Mouse (Mus musculus) urinary bladder, adult 2 months (tissue): Measurements from ENCODE around the gene Olfm1. TPM values are rescaled to one million over a fixed set of nuclear protein-coding genes. Genes with fewer than 3 reads are reported as not detected.

Experiments
- DNase-seq: peaks from one replicate; pipeline ENCODE4 v3.0.0; 2022; ENCODE audit warnings: low spot score
- polyA plus RNA-seq: library from polyadenylated mRNA; depleted of rRNA; stranded (reverse); fragments of >200 nt; gene quantifications from 2 replicates; pipeline ENCODE4 v1.2.3, GENCODE M21; 2012; rRNA removed

Gene Olfm1
- polyA plus RNA-seq: 33.9 and 46.8 TPM in 2 replicates

- peak; percentile 39 for DNase-seq
These were observed at the start of gene Olfm1 for GRCm38 (mm10) chr2:28192821-28193689. TSS of gene Olfm1 (plus strand) at chr2:28192992.

DNA sequence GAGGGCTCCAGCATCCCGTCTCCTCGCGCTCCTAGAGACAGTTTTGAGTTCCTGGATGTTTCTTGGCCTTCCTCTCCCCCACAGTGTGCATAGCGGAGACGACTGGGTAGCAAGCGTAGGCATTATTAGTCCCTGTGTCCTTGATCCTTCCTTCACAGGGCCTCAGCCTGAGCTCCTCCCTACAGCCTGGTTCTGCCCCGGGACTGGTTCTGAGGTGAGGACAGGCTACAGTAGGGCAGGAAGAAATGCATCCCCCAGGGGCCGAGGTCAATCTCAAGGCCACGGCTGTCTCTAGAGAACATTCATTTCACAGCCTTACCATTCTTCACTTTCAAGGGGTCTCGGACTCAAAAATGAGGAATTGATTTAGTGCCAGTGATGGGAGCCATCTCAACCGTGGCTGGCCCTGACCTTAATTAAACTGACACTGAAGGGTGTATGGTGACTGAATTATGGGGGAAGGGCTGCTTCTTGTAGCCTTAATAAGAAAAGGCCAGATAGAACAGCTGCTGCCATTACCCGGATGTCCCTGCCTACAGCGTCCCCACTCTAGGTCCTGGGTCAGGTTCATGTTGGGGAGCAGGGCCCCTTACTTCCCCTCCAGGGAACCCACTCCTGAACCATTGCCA, 49.3 kb upstream of the Olfm1 start:
- DNase-seq: no peak

DNA sequence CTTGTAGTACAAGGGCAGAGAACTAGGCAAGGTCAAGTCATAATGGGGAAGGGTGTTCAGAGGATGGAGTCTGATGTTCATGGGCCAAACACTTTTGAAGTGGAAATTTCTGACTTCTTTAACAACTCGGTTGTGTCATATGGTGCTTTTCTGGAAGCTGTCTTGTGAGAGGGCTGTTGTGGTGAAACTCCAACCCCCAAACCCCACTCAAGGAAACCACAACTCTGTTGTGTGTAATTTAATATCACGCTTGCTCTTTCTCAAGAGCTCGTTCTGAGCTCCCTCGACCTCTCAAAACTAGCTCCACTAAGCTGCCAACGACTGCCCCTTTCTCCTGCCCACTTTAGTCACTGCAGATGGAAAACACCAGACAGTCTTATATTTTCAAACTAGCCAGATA, 47.1 kb upstream of the Olfm1 start:
- no peak for DNase-seq

DNA sequence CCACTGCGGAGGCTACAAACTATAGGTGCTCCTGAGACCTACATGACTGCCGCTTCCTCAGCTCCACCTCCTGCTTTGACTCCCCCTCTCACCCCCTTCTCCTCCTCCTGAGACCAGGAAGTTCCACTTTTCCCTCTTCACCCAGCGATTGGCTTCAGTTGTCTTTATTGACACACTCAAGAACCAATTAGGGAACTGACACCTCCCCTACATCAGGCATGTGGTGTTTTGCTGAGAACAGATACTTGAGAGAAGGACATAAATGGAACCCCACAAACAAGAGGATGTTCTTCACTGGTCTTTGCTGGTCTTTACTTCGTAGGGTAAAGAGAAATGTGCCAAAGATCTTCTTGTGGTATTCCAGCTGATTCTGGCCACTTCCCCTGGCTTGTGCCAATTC, 46.6 kb upstream of the Olfm1 start:
- DNase-seq: no peak

DNA sequence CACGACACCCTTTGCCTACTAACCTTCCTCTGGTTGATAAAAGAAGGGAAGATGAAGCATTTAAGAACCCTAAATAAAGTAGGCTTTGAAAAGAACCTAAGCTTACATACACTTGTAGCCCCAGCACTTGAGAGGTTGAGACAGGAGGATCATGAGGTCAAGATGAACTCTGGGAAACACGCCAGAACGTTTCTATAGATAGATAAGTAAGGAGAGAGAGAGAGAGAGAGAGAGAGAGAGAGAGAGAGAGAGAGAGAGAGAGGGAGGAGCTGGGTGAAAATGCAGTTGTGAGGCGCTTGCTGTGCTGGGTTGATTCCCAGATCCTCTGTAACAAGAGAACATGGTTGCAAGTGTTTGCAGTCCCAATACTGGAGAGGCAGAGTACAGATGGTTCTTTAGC, 46.1 kb upstream of the Olfm1 start:
- DNase-seq: no peak

GRCm38 (mm10) chr2:28147248-28147794, 45.5 kb upstream of the Olfm1 start:
- no peak for DNase-seq

- DNase-seq: no peak
These were observed 43.1 kb upstream of the Olfm1 start for GRCm38 (mm10) chr2:28149688-28150087.

DNA sequence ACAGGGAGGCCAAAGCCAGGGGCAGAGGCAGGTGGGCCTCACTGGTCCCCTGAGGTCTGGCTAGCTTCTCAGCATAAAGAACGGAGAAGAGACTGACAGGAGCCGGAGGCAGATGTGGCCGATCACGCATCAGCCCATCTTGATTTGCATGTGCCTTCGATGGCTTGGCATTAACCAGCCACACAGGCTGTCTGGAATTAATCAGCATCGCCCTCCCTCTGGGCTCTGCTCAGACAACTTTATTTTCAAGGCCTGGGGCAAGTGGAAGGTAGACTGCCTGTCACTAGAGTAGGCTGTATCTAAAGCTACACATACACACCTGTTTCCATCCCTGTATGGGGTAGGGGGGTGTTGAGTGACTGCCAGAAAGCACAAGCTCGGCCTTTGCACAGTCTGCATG, 32.2 kb upstream of the Olfm1 start:
- DNase-seq: no peak

GRCm38 (mm10) chr2:28165570-28165969, 27.2 kb upstream of the Olfm1 start:
- DNase-seq: no peak

- no peak for DNase-seq
These were observed 23.5 kb upstream of the Olfm1 start for GRCm38 (mm10) chr2:28169336-28169735.

GRCm38 (mm10) chr2:28171962-28172361, 20.8 kb upstream of the Olfm1 start:
- no peak for DNase-seq

DNA sequence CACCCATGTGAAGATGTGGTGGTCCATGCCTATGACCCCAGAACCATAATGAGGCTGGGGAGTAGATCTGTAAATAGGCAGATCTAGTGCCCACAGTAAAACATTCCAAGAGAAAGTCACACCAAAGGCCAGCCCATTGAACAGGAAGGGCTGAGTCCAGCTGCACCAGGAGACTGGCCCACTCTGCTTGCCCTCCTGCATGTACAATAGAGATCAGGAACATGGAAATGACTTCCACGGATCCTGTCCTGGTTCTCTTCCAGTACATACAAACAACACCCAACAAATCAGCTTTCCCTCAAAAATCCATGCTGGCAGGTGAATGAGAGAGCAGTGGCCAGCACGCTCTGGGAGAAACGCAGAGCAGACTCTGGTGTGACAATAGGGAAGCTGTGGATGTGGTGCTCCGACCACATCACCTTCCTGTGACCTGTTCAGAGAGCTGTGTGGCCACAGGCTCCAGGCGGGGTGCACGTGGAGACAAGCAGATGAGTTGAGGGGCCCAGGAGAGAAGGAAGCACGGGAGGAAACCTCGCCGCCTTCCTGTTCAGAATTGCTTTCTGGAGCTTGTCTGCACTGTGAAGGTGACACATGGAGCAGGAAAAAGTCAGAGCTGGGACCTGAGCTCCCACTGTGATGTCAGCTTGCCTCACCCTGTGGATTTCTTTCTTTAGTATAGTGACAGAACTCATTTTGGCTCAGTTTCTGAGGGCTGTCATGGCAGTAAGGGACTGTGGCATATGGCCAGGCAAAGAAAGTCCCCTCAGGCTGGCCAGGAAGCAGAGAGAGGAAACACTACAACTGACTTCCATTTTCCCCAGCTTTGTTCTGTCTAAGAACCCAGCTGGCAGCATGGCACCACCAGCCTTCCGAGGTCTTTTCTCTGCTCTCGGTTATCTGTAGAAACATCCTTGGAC, 19.3 kb upstream of the Olfm1 start:
- DNase-seq: no peak

DNA sequence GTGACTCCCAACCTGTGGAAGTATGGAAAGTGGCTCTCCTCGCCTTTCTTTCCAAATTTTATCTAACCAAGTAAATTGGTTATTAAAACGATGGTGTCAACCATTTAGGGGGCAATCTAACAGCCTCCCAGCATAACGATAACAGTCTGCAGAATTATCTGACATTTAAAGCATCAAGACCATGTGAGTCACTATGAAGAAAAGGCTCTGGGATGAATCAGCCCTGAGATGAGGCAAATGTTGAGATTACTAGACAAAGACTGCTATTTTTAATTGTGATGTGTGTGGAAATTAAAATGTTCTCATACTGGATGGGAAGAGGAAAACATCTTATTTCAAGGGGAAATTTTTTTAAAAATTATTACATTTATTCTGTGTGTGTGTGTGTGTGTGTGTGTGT, 18.4 kb upstream of the Olfm1 start:
- DNase-seq: no peak

GRCm38 (mm10) chr2:28178600-28178999, 14.2 kb upstream of the Olfm1 start:
- no peak for DNase-seq

DNA sequence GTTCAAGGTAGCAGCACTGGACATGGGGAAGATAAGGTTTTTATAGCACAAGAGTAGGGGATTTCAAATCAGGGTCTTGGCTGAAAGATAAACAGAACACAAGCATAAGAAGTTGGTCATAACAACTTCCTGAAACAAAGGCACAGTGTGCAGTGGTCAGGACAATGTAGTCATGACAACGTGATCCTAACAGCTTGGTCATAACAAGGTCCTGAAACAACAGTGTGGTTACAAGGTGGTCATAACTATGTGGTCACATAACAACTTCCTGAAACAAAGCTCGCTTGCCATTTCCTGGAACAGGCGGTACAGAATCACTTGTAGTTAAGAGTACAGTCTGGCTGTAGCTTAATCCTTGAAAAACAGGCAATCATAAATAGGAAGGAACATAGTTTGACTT, 12.7 kb upstream of the Olfm1 start:
- DNase-seq: no peak

- no peak for DNase-seq
These were observed 4.3 kb upstream of the Olfm1 start for GRCm38 (mm10) chr2:28188398-28188944.

DNA sequence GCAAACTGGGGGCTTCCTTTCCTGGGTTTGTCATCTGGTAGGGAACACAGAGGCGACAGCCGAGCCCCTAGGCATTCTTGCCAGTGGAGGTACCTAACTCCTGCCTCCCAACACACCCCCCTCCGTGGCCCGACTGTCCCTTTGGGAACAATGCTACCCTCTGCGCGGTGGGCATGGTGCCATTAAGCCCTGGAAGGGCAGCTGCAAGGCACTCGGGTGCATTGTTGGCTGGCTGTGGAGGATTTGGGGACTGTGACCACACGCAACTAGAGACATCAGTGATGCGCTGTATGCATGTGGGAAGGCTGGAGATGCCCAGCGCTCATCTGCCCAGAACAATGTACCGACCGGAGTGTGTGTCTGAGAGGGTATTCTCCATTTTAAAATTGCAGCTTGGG, 897 bp downstream of the Olfm1 start:
- no peak for DNase-seq

DNA sequence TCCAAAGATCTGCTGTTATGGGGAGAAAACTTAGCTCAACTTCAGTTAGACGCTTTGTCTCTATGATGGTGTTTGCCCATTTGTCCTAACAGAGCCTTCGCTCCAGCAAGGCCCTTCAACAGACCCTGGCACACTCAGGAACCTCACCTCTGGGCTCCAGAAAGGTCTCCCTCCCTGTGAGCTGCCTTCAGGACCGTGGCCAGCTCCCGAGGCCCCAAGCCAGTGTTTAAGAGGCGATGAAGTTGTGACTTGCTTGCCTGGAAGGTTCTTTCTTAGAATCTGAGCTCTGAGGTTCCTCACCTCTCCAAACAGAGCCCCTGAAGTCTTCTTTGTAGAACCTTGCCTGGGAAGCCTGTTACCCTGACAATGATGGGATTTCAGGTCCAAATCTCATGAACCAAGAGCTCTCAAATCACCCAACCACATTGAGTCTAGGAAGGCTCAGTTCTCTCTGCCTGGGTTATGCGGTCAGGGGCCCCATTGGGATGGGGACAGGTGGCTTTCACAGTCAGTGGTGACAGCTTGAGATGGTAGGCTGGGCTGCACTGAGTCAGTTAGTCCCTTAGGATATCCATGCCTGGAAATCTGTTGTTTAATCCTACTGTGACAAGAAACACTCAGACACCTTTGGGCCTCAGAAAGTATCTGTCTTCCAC, 2.3 kb downstream of the Olfm1 start:
- DNase-seq: no peak

- no peak for DNase-seq
These were observed 2.9 kb downstream of the Olfm1 start for GRCm38 (mm10) chr2:28195726-28196125.

DNA sequence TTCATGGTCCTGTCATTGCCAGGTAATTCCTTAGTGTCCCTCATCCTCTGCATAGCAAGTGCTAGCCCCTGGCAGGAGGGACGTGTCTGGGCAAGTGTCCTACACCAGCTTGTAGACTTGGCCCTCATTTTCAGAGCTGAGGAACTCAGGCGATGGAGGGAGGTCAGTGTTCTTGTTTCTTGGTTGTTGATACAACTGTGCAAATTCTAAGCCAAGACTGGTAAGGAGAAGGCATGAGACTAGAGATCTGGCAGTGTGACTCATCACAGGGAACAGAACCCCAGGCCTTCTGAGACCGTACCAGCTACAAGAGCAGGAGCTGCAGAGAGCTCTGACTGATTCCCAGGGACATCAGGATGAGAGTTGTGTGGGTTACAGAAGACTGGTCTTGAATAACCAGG, 8.6 kb downstream of the Olfm1 start:
- no peak for DNase-seq

GRCm38 (mm10) chr2:28204167-28204566, 11.4 kb downstream of the Olfm1 start:
- DNase-seq: peak; percentile 89
